Mouse (Mus musculus) C2C12 (cell line): ENCODE measurements around the gene A730061H03Rik. TPM values are rescaled to one million over a fixed set of nuclear protein-coding genes. Genes with fewer than 3 reads are reported as not detected.
A peak's percentile ranks its signal among the peaks of the same experiment; 100 is the strongest.

Source experiments
- H3K27me3 ChIP-seq: one replicate; pipeline ENCODE4 v1.6.1; 2011; ENCODE audit not compliant: control insufficient read depth, insufficient read depth, insufficient read length
- H3K36me3 ChIP-seq: one replicate; pipeline ENCODE4 v1.6.1; 2011; ENCODE audit not compliant: control insufficient read depth, insufficient read depth
- H3K4me3 ChIP-seq: one replicate; pipeline ENCODE4 v1.5.1; 2011; ENCODE audit warnings: mild to moderate bottlenecking, control low read depth; ENCODE audit not compliant: poor library complexity, insufficient read depth, severe bottlenecking
- H3K79me2 ChIP-seq: one replicate; pipeline ENCODE4 v1.6.1; 2011; ENCODE audit not compliant: control insufficient read depth, insufficient read depth
- H3K79me3 ChIP-seq: one replicate; pipeline ENCODE4 v1.6.1; 2011; ENCODE audit warnings: low read depth, control low read depth
- H3ac ChIP-seq: one replicate; pipeline ENCODE3; 2011; ENCODE audit warnings: low read depth; ENCODE audit not compliant: control insufficient read depth, insufficient read length
- CEBPB ChIP-seq: IDR thresholded peaks from one replicate; pipeline ENCODE4 v1.6.1; 2011; ENCODE audit warnings: low read depth, mild to moderate bottlenecking, control low read depth, moderate library complexity
- CTCF ChIP-seq: IDR thresholded peaks from one replicate; pipeline ENCODE4 v1.5.1; 2011; ENCODE audit not compliant: control insufficient read depth, insufficient read depth, insufficient read length
- FOSL1 ChIP-seq: IDR thresholded peaks from one replicate; pipeline ENCODE4 v1.8.0; 2011; ENCODE audit warnings: mild to moderate bottlenecking, low read length; ENCODE audit not compliant: poor library complexity, insufficient read depth, severe bottlenecking
- MAX ChIP-seq: IDR thresholded peaks from one replicate; pipeline ENCODE4 v1.6.1; 2011; ENCODE audit warnings: mild to moderate bottlenecking, control low read depth
- MYOD1 ChIP-seq: IDR thresholded peaks from one replicate; pipeline ENCODE4 v1.6.1; 2011; ENCODE audit warnings: low read depth; ENCODE audit not compliant: control insufficient read depth, insufficient read length
- MYOG ChIP-seq: IDR thresholded peaks from one replicate; pipeline ENCODE4 v1.6.1; 2011; ENCODE audit not compliant: control insufficient read depth, insufficient read length; ENCODE audit errors: extremely low read depth
- USF1 ChIP-seq: IDR thresholded peaks from one replicate; pipeline ENCODE4 v1.6.1; 2011; ENCODE audit warnings: low read depth, mild to moderate bottlenecking, control low read depth, moderate library complexity
- polyA plus RNA-seq: library from polyadenylated mRNA; unstranded; fragments of >200 nt; fragmentation: generic; extraction: Trizol; gene quantifications from one replicate; pipeline ENCODE4 v1.2.1, GENCODE M21; 2012; ENCODE audit warnings: missing spikeins

The A730061H03Rik gene
- polyA plus RNA-seq, 1 experiment, result 0.16 TPM

GRCm38 (mm10) chr14:55584702-55585565 lies 24.7 kb upstream of the A730061H03Rik start, which contains the start of gene Emc9:
Emc9 (minus strand) TSS chr14:55585302.
- TF ChIP-seq CEBPB (no peak), FOSL1 (no peak), MAX (no peak), MYOD1 (no peak)
- Histone ChIP-seq H3K79me3 (no peaks in the 10 kb centered on the region), H3ac (peak within 1 kb of the TSS; percentile 79), H3K4me3 (peak within 1 kb of the TSS; percentile 41), H3K36me3 (peaks cover 13% of the 10 kb centered on the region), H3K79me2 (peaks cover 9% of the 10 kb centered on the region), H3K27me3 (no peaks in the 10 kb centered on the region)

DNA sequence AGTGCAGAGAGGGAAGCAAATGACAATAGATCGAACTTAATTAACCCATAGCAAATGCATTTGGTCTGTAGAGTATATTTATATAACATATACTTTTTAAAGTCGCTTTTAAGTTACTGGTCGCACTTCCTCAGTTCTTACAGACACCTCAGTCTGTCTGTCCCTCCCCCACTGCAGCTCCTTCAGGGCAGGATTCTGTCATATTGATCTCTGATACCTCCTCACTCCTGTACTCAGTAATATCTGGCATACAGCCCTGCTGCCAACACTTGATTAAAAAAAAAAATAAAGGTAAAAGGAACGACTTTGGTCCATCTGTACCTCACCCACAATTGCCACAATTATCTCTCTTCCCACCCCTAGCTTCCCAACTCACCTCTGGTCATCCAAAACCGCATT lies 24.1 kb upstream of the A730061H03Rik start:
- peaks cover 13% of the 10 kb centered on the region for H3K36me3 ChIP-seq
- H3K79me3 ChIP-seq, result no peaks in the 10 kb centered on the region
- TF ChIP-seq MYOD1, result no peak
- TF ChIP-seq USF1, result no peak
- TF ChIP-seq MAX, result no peak
- no peak for TF ChIP-seq FOSL1
- no peak for TF ChIP-seq CEBPB
- TF ChIP-seq CTCF, result no peak
- no peak for TF ChIP-seq MYOG
- H3K27me3 ChIP-seq, result no peaks in the 10 kb centered on the region
- no peak overlapping the region for H3K4me3 ChIP-seq
- peaks cover 2% of the 10 kb centered on the region for H3K79me2 ChIP-seq
- no peak overlapping the region for H3ac ChIP-seq

- peaks cover 3% of the 10 kb centered on the region for H3K36me3 ChIP-seq
- H3K79me3 ChIP-seq, result no peaks in the 10 kb centered on the region
- H3K4me3 ChIP-seq, result no peak overlapping the region
- no peaks in the 10 kb centered on the region for H3K79me2 ChIP-seq
- TF ChIP-seq CTCF (no peak), USF1 (no peak), MAX (no peak), MYOG (no peak), MYOD1 (no peak)
- H3ac ChIP-seq, result no peak overlapping the region
- H3K27me3 ChIP-seq, result no peaks in the 10 kb centered on the region
Measured at GRCm38 (mm10) chr14:55581981-55582681, 21.9 kb upstream of the A730061H03Rik start.

- Histone ChIP-seq H3K4me3 (no peak overlapping the region), H3ac (no peak overlapping the region), H3K27me3 (no peaks in the 10 kb centered on the region), H3K79me2 (no peaks in the 10 kb centered on the region), H3K79me3 (no peaks in the 10 kb centered on the region), H3K36me3 (peaks cover 3% of the 10 kb centered on the region)
- TF ChIP-seq USF1 (no peak), CTCF (no peak), MYOD1 (no peak), CEBPB (no peak), MYOG (no peak), FOSL1 (no peak), MAX (no peak)
Measured at GRCm38 (mm10) chr14:55580731-55581130, 20.5 kb upstream of the A730061H03Rik start.

DNA sequence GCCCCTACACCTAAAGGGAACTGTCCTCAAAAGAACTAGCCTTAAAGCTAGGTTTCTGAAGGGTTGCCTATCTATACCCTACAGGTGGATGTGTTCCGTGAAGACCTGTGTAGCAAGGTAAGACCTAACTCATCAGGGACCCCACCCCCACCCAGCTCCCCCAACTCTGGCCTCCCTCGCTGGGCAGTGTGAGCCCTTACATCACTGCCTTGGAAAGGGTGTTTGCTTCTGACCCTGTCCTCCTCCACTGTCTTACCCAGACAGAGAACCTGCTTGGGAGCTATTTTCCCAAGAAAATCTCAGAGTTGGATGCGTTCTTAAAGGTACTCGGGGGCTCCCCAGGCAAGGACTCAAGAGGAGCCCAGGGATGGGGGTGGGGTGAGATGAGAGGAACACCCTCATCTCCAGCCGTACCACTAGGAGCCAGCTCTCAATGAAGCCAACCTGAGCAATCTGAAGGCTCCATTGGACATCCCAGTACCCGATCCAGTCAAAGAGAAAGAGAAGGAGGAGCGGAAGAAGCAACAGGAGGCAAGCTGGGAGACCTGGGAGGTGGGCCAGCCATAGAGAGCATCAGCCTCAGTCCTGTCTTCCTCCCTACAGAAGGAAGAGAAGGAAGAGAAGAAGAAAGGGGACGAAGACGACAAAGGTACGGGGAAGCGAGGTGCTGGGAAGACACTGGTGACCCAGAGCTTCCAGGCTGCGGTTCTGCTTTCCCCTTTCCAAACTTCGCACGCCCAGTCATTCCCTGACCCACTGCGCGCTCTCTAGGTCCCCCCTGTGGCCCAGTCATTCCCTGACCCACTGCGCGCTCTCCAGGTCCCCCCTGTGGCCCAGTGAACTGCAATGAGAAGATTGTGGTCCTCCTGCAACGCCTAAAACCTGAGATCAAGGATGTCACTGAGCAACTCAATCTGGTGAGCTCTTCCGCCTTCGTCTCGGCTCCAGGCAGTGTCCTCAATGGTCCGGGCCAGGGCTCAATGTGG lies 19.6 kb upstream of the A730061H03Rik start:
- no peaks in the 10 kb centered on the region for H3K79me3 ChIP-seq
- H3K79me2 ChIP-seq, result no peaks in the 10 kb centered on the region
- H3K36me3 ChIP-seq, result peaks cover 3% of the 10 kb centered on the region
- no peak overlapping the region for H3K4me3 ChIP-seq
- H3K27me3 ChIP-seq, result no peaks in the 10 kb centered on the region
- H3ac ChIP-seq, result no peak overlapping the region
- TF ChIP-seq CEBPB, result no peak
- no peak for TF ChIP-seq FOSL1
- TF ChIP-seq MAX, result no peak
- no peak for TF ChIP-seq MYOD1
- no peak for TF ChIP-seq CTCF
- TF ChIP-seq MYOG, result no peak
- no peak for TF ChIP-seq USF1
